Comparison of ENCODE assay signal across 9 mouse cellular contexts in the genomic region with DNA sequence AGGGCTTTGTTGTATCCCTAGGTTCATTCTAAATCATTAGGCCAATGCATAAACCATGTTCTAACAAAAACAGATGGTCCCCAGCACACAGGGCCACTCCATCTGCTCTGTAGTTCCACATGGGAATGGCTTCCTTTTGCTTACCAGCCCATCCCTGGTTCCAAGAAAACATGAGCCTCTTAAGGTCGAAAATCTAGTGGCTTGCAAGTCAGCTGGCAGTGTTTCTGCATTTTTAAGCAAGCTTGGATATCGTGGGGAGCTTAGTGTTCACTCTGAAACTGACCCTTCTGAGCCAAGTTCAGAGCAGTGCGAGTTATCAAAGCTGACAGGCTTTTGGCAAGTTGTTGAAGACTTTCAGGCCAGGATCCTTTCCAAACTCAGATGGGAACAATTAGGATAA.
DNase-seq lines count a peak whose midpoint lies in the region; ATAC-seq and TF ChIP-seq lines count a peak whose summit lies in the region.
"Had no signal": no experiment of that assay in that cellular context is flagged by ENCODE, and none has a peak within 500 bp of the region (broad histone marks: within the 10 kb centered on the region; RNA-seq: fewer than 3 reads in every experiment).

No protein-coding gene starts in this region.

- peak; percentile 5 for DNase-seq in hindbrain, embryonic 11.5 days (ENCODE audit: low spot score)
- peak; percentile 96 for DNase-seq in embryonic facial prominence, embryonic 14.5 days (ENCODE audit: low spot score)
- DNase-seq in heart, postnatal 25 days (ENCODE audit: low spot score): peak; percentile 64
- peak; percentile 36 to 45 for DNase-seq in layer of hippocampus, adult 2 months (ENCODE audit: low spot score in 2 of 2)
- DNase-seq in ovary, postnatal 10 days (ENCODE audit: low spot score): peak; percentile 8
- DNase-seq in thymus, adult 2 months: no peak
- no peak for DNase-seq in thymus, postnatal 10 days (ENCODE audit: low spot score in 2 of 2)

- no peaks in the 10 kb centered on the region for H3K9me3 ChIP-seq in hindbrain, embryonic 11.5 days (ENCODE audit: control insufficient read depth, low read length)
- no peaks in the 10 kb centered on the region for H3K9me3 ChIP-seq in hindbrain, embryonic 12.5 days (replicated peaks)
- no peaks in the 10 kb centered on the region for H3K9me3 ChIP-seq in embryonic facial prominence, embryonic 14.5 days (ENCODE audit: control insufficient read depth, low read length)
- H3K9me3 ChIP-seq: neural tube, embryonic 13.5 days had no signal

- H3K9ac ChIP-seq in hindbrain, embryonic 11.5 days (ENCODE audit: low read depth, low read length): no peak overlapping the region
- no peak overlapping the region for H3K9ac ChIP-seq in hindbrain, embryonic 12.5 days
- H3K9ac ChIP-seq in embryonic facial prominence, embryonic 14.5 days (ENCODE audit: low read depth, low read length): no peak overlapping the region
- H3K9ac ChIP-seq: neural tube, embryonic 13.5 days had no signal

- no peaks in the 10 kb centered on the region for H3K36me3 ChIP-seq in hindbrain, embryonic 11.5 days (ENCODE audit: control insufficient read depth, insufficient read depth, low read length)
- H3K36me3 ChIP-seq in hindbrain, embryonic 12.5 days: no peaks in the 10 kb centered on the region
- H3K36me3 ChIP-seq in embryonic facial prominence, embryonic 14.5 days (ENCODE audit: control insufficient read depth, insufficient read depth, low read length): no peaks in the 10 kb centered on the region
- no peaks in the 10 kb centered on the region for H3K36me3 ChIP-seq in thymus, adult 2 months (ENCODE audit: control insufficient read depth, insufficient read depth, low read length)
- H3K36me3 ChIP-seq: neural tube, embryonic 13.5 days had no signal

- intact Hi-C loops in heart, postnatal 25 days (cut with DNase I): no loop called here

- no peak overlapping the region for H3K27ac ChIP-seq in hindbrain, embryonic 11.5 days (ENCODE audit: low read depth, low read length)
- H3K27ac ChIP-seq in hindbrain, embryonic 12.5 days: no peak overlapping the region
- 0 out of 2 replicates have a peak overlapping the region, but pooled peaks have one; percentile 16 for H3K27ac ChIP-seq in embryonic facial prominence, embryonic 14.5 days (replicated peaks; ENCODE audit: low read depth, low read length)
- H3K27ac ChIP-seq in layer of hippocampus, adult 2 months: peak overlapping the region; percentile 47
- H3K27ac ChIP-seq in thymus, adult 2 months (ENCODE audit: control insufficient read depth, insufficient read depth, low read length): no peak overlapping the region
- H3K27ac ChIP-seq: neural tube, embryonic 13.5 days had no signal

- no peak for ATAC-seq in hindbrain, embryonic 11.5 days (ENCODE audit: low FRiP score)
- no peak for ATAC-seq in hindbrain, embryonic 12.5 days (ENCODE audit: low FRiP score)
- ATAC-seq in embryonic facial prominence, embryonic 14.5 days (ENCODE audit: low read depth): peak; percentile 72

- no peak overlapping the region for H3K4me2 ChIP-seq in hindbrain, embryonic 11.5 days (replicated peaks; ENCODE audit: low read depth, low read length)
- H3K4me2 ChIP-seq in hindbrain, embryonic 12.5 days (replicated peaks): no peak overlapping the region
- H3K4me2 ChIP-seq in embryonic facial prominence, embryonic 14.5 days (ENCODE audit: low read depth, low read length): no peak overlapping the region
- H3K4me2 ChIP-seq: neural tube, embryonic 13.5 days had no signal

- no peak for TF ChIP-seq POLR2A in thymus, adult 2 months (IDR thresholded peaks at IDR 0.05; ENCODE audit: control insufficient read depth, extremely low read depth, insufficient read depth, low read length, poor library complexity)

- H3K4me1 ChIP-seq in hindbrain, embryonic 11.5 days (replicated peaks; ENCODE audit: control insufficient read depth, insufficient read depth, low read length): no peaks in the 10 kb centered on the region
- H3K4me1 ChIP-seq in hindbrain, embryonic 12.5 days: no peaks in the 10 kb centered on the region
- no peaks in the 10 kb centered on the region for H3K4me1 ChIP-seq in embryonic facial prominence, embryonic 14.5 days (ENCODE audit: control insufficient read depth, insufficient read depth, low read length)
- H3K4me1 ChIP-seq in thymus, adult 2 months (replicated peaks; ENCODE audit: control insufficient read depth, insufficient read depth, low read length): no peaks in the 10 kb centered on the region
- H3K4me1 ChIP-seq: neural tube, embryonic 13.5 days had no signal

- TF ChIP-seq CTCF in layer of hippocampus, adult 2 months (conservative IDR thresholded peaks at IDR 0.05): no peak
- no peak for TF ChIP-seq CTCF in thymus, adult 2 months (IDR thresholded peaks at IDR 0.05; ENCODE audit: borderline replicate concordance, control insufficient read depth, extremely low read depth, insufficient read depth, low read length, poor library complexity)

- no peaks in the 10 kb centered on the region for H3K27me3 ChIP-seq in hindbrain, embryonic 11.5 days (ENCODE audit: control insufficient read depth, insufficient read depth, low read length)
- H3K27me3 ChIP-seq in hindbrain, embryonic 12.5 days: no peaks in the 10 kb centered on the region
- H3K27me3 ChIP-seq in embryonic facial prominence, embryonic 14.5 days (replicated peaks; ENCODE audit: control insufficient read depth, insufficient read depth, low read length): no peaks in the 10 kb centered on the region
- H3K27me3 ChIP-seq in thymus, adult 2 months (ENCODE audit: control insufficient read depth, insufficient read depth, low read length): no peaks in the 10 kb centered on the region
- H3K27me3 ChIP-seq: neural tube, embryonic 13.5 days had no signal

- 47% methylated on average over 3 of the region's 3 CpGs for WGBS in hindbrain, embryonic 11.5 days
- WGBS in hindbrain, embryonic 12.5 days: 54% methylated on average over 3 of the region's 3 CpGs
- WGBS in embryonic facial prominence, embryonic 14.5 days: 23% methylated on average over 3 of the region's 3 CpGs
- WGBS in thymus, adult 2 months: 62% methylated on average over 3 of the region's 3 CpGs

- no peak overlapping the region for H3K4me3 ChIP-seq in hindbrain, embryonic 11.5 days (ENCODE audit: low read depth, low read length)
- no peak overlapping the region for H3K4me3 ChIP-seq in hindbrain, embryonic 12.5 days
- no peak overlapping the region for H3K4me3 ChIP-seq in embryonic facial prominence, embryonic 14.5 days (ENCODE audit: low read depth, low read length)
- no peak overlapping the region for H3K4me3 ChIP-seq in layer of hippocampus, adult 2 months
- H3K4me3 ChIP-seq in thymus, adult 2 months (ENCODE audit: control insufficient read depth, insufficient read depth, low read length): no peak overlapping the region
- H3K4me3 ChIP-seq: neural tube, embryonic 13.5 days had no signal

Comparison
In these comparisons a context has a peak if more than half of its experiments do, and no peak if none do; other contexts are left out.
1. DNase-seq: peak in hindbrain, embryonic 11.5 days (single experiment), embryonic facial prominence, embryonic 14.5 days (single experiment), heart, postnatal 25 days (single experiment), layer of hippocampus, adult 2 months (2 of 2) and ovary, postnatal 10 days (single experiment); none in thymus, adult 2 months (single experiment) and thymus, postnatal 10 days (0 of 2).
2. H3K27ac ChIP-seq: peak in embryonic facial prominence, embryonic 14.5 days (single experiment) and layer of hippocampus, adult 2 months (single experiment); none in hindbrain, embryonic 11.5 days (single experiment), hindbrain, embryonic 12.5 days (single experiment) and thymus, adult 2 months (single experiment).